Mouse (Mus musculus) hindbrain, embryonic 12.5 days (tissue): ENCODE data around the gene Prkar1b. TPM values are rescaled to one million over a fixed set of nuclear protein-coding genes. Genes with fewer than 3 reads are reported as not detected.

ENCODE experiments used
- ATAC-seq: fragments of 200-750 bp; cut with Nextera tagmentation; 2 replicates; pipeline ENCODE4 v1.8.0; 2017; ENCODE audit warnings: moderate TSS enrichment; ENCODE audit not compliant: low FRiP score
- H3K27ac ChIP-seq: fragments of 300-500 bp; sonication (generic); 2 replicates; pipeline ENCODE4 v1.5.1; 2016; ENCODE audit warnings: mild to moderate bottlenecking
- H3K27me3 ChIP-seq: fragments of 300-500 bp; sonication (generic); 2 replicates; pipeline ENCODE4 v1.6.1; 2016; ENCODE audit warnings: mild to moderate bottlenecking
- H3K36me3 ChIP-seq: fragments of 300-500 bp; sonication (generic); 2 replicates; pipeline ENCODE4 v1.6.1; 2016; ENCODE audit warnings: mild to moderate bottlenecking
- H3K4me1 ChIP-seq: fragments of 300-500 bp; sonication (generic); 2 replicates; pipeline ENCODE4 v1.6.1; 2016
- H3K4me2 ChIP-seq: fragments of 300-500 bp; sonication (generic); replicated peaks from 2 replicates; pipeline ENCODE4 v1.6.1; 2016; ENCODE audit warnings: mild to moderate bottlenecking
- H3K4me3 ChIP-seq: fragments of 300-500 bp; sonication (generic); 2 replicates; pipeline ENCODE4 v1.5.1; 2016; ENCODE audit warnings: mild to moderate bottlenecking
- H3K9ac ChIP-seq: fragments of 300-500 bp; sonication (generic); 2 replicates; pipeline ENCODE4 v1.6.1; 2016; ENCODE audit warnings: mild to moderate bottlenecking, moderate library complexity
- H3K9me3 ChIP-seq: fragments of 300-500 bp; sonication (generic); replicated peaks from 2 replicates; pipeline ENCODE4 v1.6.1; 2016; ENCODE audit warnings: mild to moderate bottlenecking
- WGBS: fragments of 180-500 bp; shearing (Covaris S2); methylation state at CpG from one replicate; pipeline ENCODE4 v1.1.7; 2016; 5-methylcytosine and 5-hydroxymethylcytosine counted together
- polyA plus RNA-seq: library from polyadenylated mRNA; unstranded; fragments of >200 nt; fragmentation: Nextera tagmentation; extraction: Ambion mirVana; gene quantifications from 2 replicates; pipeline ENCODE4 v1.2.1, GENCODE M21; 2016

The Prkar1b gene
- polyA plus RNA-seq, 1 experiment from 2014 or later: 70.1 TPM

DNA sequence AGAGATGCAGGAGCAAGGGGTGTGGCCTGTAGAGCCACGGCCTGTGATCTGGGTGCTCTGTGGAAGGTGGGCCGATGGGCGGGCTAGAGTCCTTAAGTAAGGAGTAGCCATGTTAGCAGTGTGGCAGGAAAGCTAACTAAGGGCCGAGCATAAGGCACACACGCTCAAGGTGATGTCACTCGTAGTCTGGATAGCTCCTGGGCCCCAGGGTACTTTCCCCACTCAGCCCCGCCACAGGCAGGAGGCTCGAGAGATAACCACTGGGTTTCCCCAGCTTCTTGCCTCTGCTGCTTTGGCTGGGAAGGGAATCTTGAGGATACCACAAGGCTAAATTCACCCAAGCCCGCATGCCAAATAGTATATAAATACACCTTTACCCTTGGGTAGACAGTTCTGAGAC, 178.4 kb downstream of the Prkar1b start:
- no peaks in the 10 kb centered on the region for H3K4me1 ChIP-seq
- no peak overlapping the region for H3K4me2 ChIP-seq
- H3K27ac ChIP-seq: no peak overlapping the region
- H3K4me3 ChIP-seq: no peak overlapping the region
- no peaks in the 10 kb centered on the region for H3K9me3 ChIP-seq
- no peaks in the 10 kb centered on the region for H3K36me3 ChIP-seq
- no peak overlapping the region for H3K9ac ChIP-seq
- ATAC-seq: no peak
- no peaks in the 10 kb centered on the region for H3K27me3 ChIP-seq
- WGBS: 82% methylated on average over 9 of the region's 9 CpGs

DNA sequence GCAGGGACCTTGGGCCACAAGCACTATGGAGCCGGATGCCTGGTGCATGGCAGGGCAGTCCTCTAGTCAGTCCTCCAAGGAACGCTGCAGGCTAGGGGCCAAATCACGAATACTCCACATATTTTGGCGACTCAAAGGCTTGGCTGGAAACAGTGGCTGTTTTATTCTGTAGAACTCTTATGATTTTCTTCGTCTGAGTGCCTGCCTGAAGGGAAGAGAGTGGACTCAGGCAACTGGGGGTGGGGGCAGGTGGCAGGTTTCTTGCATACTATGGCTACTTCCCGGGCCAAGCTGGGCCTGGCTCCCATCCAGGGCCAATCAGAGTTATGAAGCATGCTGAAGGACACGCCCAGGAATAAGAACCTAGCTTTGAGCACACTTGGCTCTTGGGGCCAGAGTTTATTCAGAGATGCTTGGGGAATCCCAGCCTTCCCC, 179.7 kb downstream of the Prkar1b start:
- no peaks in the 10 kb centered on the region for H3K9me3 ChIP-seq
- H3K4me1 ChIP-seq: peaks cover 7% of the 10 kb centered on the region; the same call in 1 of the 2 replicates
- ATAC-seq: no peak
- H3K36me3 ChIP-seq: no peaks in the 10 kb centered on the region
- no peaks in the 10 kb centered on the region for H3K27me3 ChIP-seq
- H3K27ac ChIP-seq: peak overlapping the region; percentile 12; the same call in 1 of the 2 replicates
- 69% methylated on average over 7 of the region's 7 CpGs for WGBS
- no peak overlapping the region for H3K4me2 ChIP-seq
- H3K9ac ChIP-seq: no peak overlapping the region
- no peak overlapping the region for H3K4me3 ChIP-seq

Other genes starting within 250 kb of the Prkar1b start
- 11.2 and 13.4 TPM in 2 replicates for gene Pdgfa, start 152.6 kb downstream of the Prkar1b start, polyA plus RNA-seq
- gene Dnaaf5, start 222 bp upstream of the Prkar1b start, polyA plus RNA-seq: 6.5 and 8.0 TPM in 2 replicates
- 50.4 and 55.3 TPM in 2 replicates for gene Sun1, start 50.6 kb upstream of the Prkar1b start, polyA plus RNA-seq
- gene Get4, start 102.3 kb upstream of the Prkar1b start, polyA plus RNA-seq: 123 and 126 TPM in 2 replicates
- 13.1 and 13.7 TPM in 2 replicates for gene Adap1, start 175.6 kb upstream of the Prkar1b start, polyA plus RNA-seq
- 107 and 117 TPM in 2 replicates for gene Cox19, start 201.4 kb upstream of the Prkar1b start, polyA plus RNA-seq
- 0.41 and 0.46 TPM in 2 replicates for gene Cyp2w1, start 202.6 kb upstream of the Prkar1b start, polyA plus RNA-seq
- gene Gpr146, start 227.7 kb upstream of the Prkar1b start, polyA plus RNA-seq: 1.8 and 2.4 TPM in 2 replicates